Mouse (Mus musculus) right cerebral cortex, adult 18-20 months (tissue): ENCODE results near the gene Nosip.

ENCODE experiments used
- DNase-seq: peaks from one replicate; pipeline ENCODE4 v3.0.0; 2022; ENCODE audit warnings: mixed read lengths

Nosip gene

GRCm38 (mm10) chr7:45036702-45037101 is 25.5 kb upstream of the Nosip start:
- no peak for DNase-seq

- DNase-seq, result no peak
Observed at GRCm38 (mm10) chr7:45037720-45038361, 24.4 kb upstream of the Nosip start.

GRCm38 (mm10) chr7:45038411-45038810 is 23.8 kb upstream of the Nosip start:
- DNase-seq, result no peak

- no peak for DNase-seq
Observed at GRCm38 (mm10) chr7:45040851-45041250, 21.4 kb upstream of the Nosip start.

- no peak for DNase-seq
Observed at GRCm38 (mm10) chr7:45043307-45043706, 18.9 kb upstream of the Nosip start.

GRCm38 (mm10) chr7:45045741-45046140 is 16.5 kb upstream of the Nosip start:
- DNase-seq, result no peak

- no peak for DNase-seq
Observed at GRCm38 (mm10) chr7:45046853-45047350, 15.3 kb upstream of the Nosip start.

- no peak for DNase-seq
Observed at GRCm38 (mm10) chr7:45047491-45047890, 14.7 kb upstream of the Nosip start.

- no peak for DNase-seq
Observed at GRCm38 (mm10) chr7:45048001-45048890, 14.0 kb upstream of the Nosip start.

GRCm38 (mm10) chr7:45048923-45049657 is 13.1 kb upstream of the Nosip start:
- no peak for DNase-seq

- peak; percentile 82 for DNase-seq
Observed at GRCm38 (mm10) chr7:45050945-45051600, 11.2 kb upstream of the Nosip start.

GRCm38 (mm10) chr7:45051601-45051974 is 10.6 kb upstream of the Nosip start:
- no peak for DNase-seq

GRCm38 (mm10) chr7:45052181-45052861 is 9.9 kb upstream of the Nosip start:
- DNase-seq, result peak; percentile 64

- DNase-seq, result no peak
Observed at GRCm38 (mm10) chr7:45052862-45053116, 9.4 kb upstream of the Nosip start, which contains the start of gene Prr12. Gene Prr12, minus strand, starts transcription at chr7:45052881.

GRCm38 (mm10) chr7:45053117-45053930 is 8.9 kb upstream of the Nosip start:
- DNase-seq, result peak; percentile 77

GRCm38 (mm10) chr7:45053931-45054510 is 8.2 kb upstream of the Nosip start:
- peak; percentile 96 for DNase-seq

- no peak for DNase-seq
Observed at GRCm38 (mm10) chr7:45056329-45056971, 5.8 kb upstream of the Nosip start.

- DNase-seq, result no peak
Observed at GRCm38 (mm10) chr7:45056972-45057348, 5.3 kb upstream of the Nosip start.

- DNase-seq, result no peak
Observed at GRCm38 (mm10) chr7:45058607-45059571, 3.3 kb upstream of the Nosip start.
